Mouse (Mus musculus) hindbrain, embryonic 16.5 days (tissue): Measurements from ENCODE around the gene Tmcc1. TPM values are rescaled to one million over a fixed set of nuclear protein-coding genes. Genes with fewer than 3 reads are reported as not detected.

Experiments
- ATAC-seq: fragments of 200-750 bp; cut with Nextera tagmentation; 2 replicates; pipeline ENCODE4 v1.8.0; 2017; ENCODE audit warnings: moderate TSS enrichment, moderate library complexity
- H3K27ac ChIP-seq: fragments of 300-500 bp; sonication (generic); 2 replicates; pipeline ENCODE4 v1.5.1; 2014; ENCODE audit warnings: low read depth, mild to moderate bottlenecking, control low read depth, low read length, moderate library complexity
- H3K27me3 ChIP-seq: fragments of 300-500 bp; sonication (generic); replicated peaks from 2 replicates; pipeline ENCODE4 v1.6.1; 2014; ENCODE audit warnings: low read length; ENCODE audit not compliant: control insufficient read depth, insufficient read depth
- H3K36me3 ChIP-seq: fragments of 300-500 bp; sonication (generic); 2 replicates; pipeline ENCODE4 v1.6.1; 2014; ENCODE audit warnings: mild to moderate bottlenecking, low read length, moderate library complexity, mixed read lengths; ENCODE audit not compliant: control insufficient read depth, insufficient read depth
- H3K4me1 ChIP-seq: fragments of 300-500 bp; sonication (generic); 2 replicates; pipeline ENCODE4 v1.6.1; 2014; ENCODE audit warnings: low read depth, low read length; ENCODE audit not compliant: control insufficient read depth, insufficient read depth
- H3K4me2 ChIP-seq: fragments of 300-500 bp; sonication (generic); 2 replicates; pipeline ENCODE4 v1.6.1; 2014; ENCODE audit warnings: mild to moderate bottlenecking, low read length, control low read depth, moderate library complexity
- H3K4me3 ChIP-seq: fragments of 300-500 bp; sonication (generic); 2 replicates; pipeline ENCODE4 v1.5.1; 2014; ENCODE audit warnings: mild to moderate bottlenecking, low read length, control low read depth, moderate library complexity
- H3K9ac ChIP-seq: fragments of 300-500 bp; sonication (generic); 2 replicates; pipeline ENCODE4 v1.6.1; 2014; ENCODE audit warnings: low read depth, mild to moderate bottlenecking, control low read depth, low read length, moderate library complexity
- H3K9me3 ChIP-seq: fragments of 300-500 bp; sonication (generic); 2 replicates; pipeline ENCODE4 v1.6.1; 2014; ENCODE audit warnings: mild to moderate bottlenecking, low read length, moderate library complexity; ENCODE audit not compliant: control insufficient read depth
- WGBS: fragments of 180-500 bp; shearing (Covaris S2); extraction: QIAGEN DNeasy Blood & Tissue Kit; methylation state at CpG from one replicate; pipeline ENCODE4 v1.1.7; 2014; 5-methylcytosine and 5-hydroxymethylcytosine counted together
- polyA plus RNA-seq: library from polyadenylated mRNA; unstranded; fragments of >200 nt; fragmentation: Nextera tagmentation; extraction: Ambion mirVana; gene quantifications from 2 replicates; pipeline ENCODE4 v1.2.1, GENCODE M21; 2015

Gene Tmcc1
- polyA plus RNA-seq, 1 experiment from 2014 or later, result 23.4 TPM

DNA sequence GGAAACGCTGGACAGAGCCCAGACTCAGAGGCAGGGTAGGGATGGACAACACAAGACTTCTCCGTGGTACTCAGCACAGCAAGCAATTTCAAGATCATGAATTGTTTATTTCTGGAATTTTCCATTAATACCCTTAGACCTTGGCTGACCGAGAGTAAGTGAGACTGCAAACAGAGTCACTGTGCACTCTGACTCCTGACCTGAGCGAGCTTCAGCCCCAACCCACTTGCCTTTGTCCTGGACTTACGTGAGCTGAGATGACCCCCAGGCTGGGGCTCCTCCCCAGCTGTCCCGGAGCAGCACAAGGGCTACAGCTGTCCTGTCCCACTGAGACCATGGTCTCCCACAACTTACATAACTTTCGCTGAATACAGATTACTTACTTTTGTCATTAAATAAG is 210.4 kb downstream of the Tmcc1 start:
- H3K4me1 ChIP-seq, result peaks cover 21% of the 10 kb centered on the region
- WGBS, result 68% methylated on average over 7 of the region's 7 CpGs
- no peak overlapping the region for H3K4me3 ChIP-seq
- H3K27me3 ChIP-seq, result no peaks in the 10 kb centered on the region
- no peaks in the 10 kb centered on the region for H3K36me3 ChIP-seq
- no peak overlapping the region for H3K9ac ChIP-seq
- no peak for ATAC-seq
- H3K9me3 ChIP-seq, result no peaks in the 10 kb centered on the region
- H3K27ac ChIP-seq, result no peak overlapping the region
- H3K4me2 ChIP-seq, result no peak overlapping the region

DNA sequence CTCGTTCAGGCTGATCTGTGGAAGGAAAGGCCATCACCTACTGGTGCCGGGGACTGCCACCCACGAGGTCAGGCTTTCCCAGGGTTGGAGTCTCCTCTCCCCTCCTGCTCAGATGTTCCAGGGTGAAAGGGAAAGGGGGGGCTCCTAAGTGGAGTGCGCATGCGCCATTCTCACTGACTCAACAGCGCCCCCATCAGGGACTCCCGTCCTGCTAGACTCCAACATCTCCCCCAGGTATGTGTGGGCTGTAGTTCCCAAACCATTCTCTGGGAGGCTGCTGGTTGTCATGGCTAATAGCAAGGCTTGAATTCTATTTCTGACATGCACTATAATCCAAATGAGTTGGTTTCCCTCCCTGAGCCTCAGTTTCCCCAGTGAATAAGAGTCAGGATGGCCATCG is 214.7 kb downstream of the Tmcc1 start:
- Histone ChIP-seq H3K27ac (no peak overlapping the region), H3K9me3 (no peaks in the 10 kb centered on the region), H3K4me1 (peaks cover 6% of the 10 kb centered on the region; the same call in 1 of the 2 replicates), H3K9ac (no peak overlapping the region), H3K27me3 (no peaks in the 10 kb centered on the region), H3K4me3 (no peak overlapping the region), H3K4me2 (no peak overlapping the region), H3K36me3 (no peaks in the 10 kb centered on the region)
- WGBS, result 71% methylated on average over 8 of the region's 8 CpGs
- ATAC-seq, result no peak

GRCm38 (mm10) chr6:115977810-115978209 is 215.5 kb downstream of the Tmcc1 start:
- Histone ChIP-seq H3K9ac (no peak overlapping the region), H3K36me3 (no peaks in the 10 kb centered on the region), H3K4me1 (peaks cover 7% of the 10 kb centered on the region; the same call in 1 of the 2 replicates), H3K27me3 (no peaks in the 10 kb centered on the region), H3K4me2 (no peak overlapping the region), H3K9me3 (no peaks in the 10 kb centered on the region), H3K4me3 (no peak overlapping the region), H3K27ac (no peak overlapping the region)
- 81% methylated on average over 15 of the region's 15 CpGs for WGBS
- ATAC-seq, result no peak

- H3K27me3 ChIP-seq, result no peaks in the 10 kb centered on the region
- H3K27ac ChIP-seq, result no peak overlapping the region
- no peak overlapping the region for H3K4me3 ChIP-seq
- H3K4me1 ChIP-seq, result peaks cover 14% of the 10 kb centered on the region; the same call in 1 of the 2 replicates
- no peaks in the 10 kb centered on the region for H3K36me3 ChIP-seq
- H3K4me2 ChIP-seq, result no peak overlapping the region
- WGBS, result 86% methylated on average over 8 of the region's 8 CpGs
- no peak for ATAC-seq
- no peak overlapping the region for H3K9ac ChIP-seq
- H3K9me3 ChIP-seq, result no peaks in the 10 kb centered on the region
These were observed 217.7 kb downstream of the Tmcc1 start for GRCm38 (mm10) chr6:115975606-115976005.

GRCm38 (mm10) chr6:115973881-115974662 is 219.2 kb downstream of the Tmcc1 start:
- H3K4me3 ChIP-seq, result no peak overlapping the region
- WGBS, result 53% methylated on average over 16 of the region's 16 CpGs
- peaks cover 14% of the 10 kb centered on the region; the same call in 1 of the 2 replicates for H3K4me1 ChIP-seq
- no peak overlapping the region for H3K4me2 ChIP-seq
- no peaks in the 10 kb centered on the region for H3K9me3 ChIP-seq
- H3K27me3 ChIP-seq, result no peaks in the 10 kb centered on the region
- peak; percentile 43 for ATAC-seq
- no peak overlapping the region for H3K9ac ChIP-seq
- peak overlapping the region; percentile 14; the same call in 1 of the 2 replicates for H3K27ac ChIP-seq
- H3K36me3 ChIP-seq, result no peaks in the 10 kb centered on the region

DNA sequence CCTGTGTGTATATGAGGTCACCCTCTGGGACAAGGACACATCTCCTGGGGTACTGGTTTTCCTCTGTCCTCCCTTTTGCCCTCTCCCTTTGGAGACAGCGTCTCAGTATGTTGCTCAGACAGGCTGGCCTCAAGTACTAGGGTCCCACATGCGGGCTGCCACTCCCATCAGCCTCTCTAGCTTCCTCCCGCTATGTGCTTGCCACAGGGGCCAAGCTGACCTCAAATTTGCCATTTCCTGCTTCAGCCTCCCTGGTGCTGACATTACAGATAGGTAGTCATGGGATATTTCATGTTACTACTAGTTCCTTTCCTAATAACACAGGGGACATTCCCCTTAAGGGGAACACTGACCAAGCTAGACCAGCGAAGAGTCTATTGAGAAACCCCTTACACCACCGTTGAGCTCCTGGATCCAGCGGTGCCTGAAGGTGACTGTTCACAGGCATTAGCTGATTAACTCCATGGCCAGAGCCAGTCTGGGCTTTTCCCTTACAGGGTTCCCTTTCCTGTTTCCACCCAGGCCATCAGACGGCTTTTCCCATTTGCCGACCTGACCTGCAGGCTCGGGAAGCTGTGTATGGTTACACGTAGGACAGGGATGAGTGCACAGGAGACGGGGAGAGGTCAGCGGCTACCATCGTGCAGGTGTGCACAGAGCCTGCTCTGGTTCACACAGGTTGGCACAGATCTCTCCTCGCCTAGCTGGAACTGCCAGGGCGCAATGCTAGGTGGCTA is 220.0 kb downstream of the Tmcc1 start:
- 87% methylated on average over 15 of the region's 15 CpGs for WGBS
- no peak for ATAC-seq

GRCm38 (mm10) chr6:115972083-115972764 is 221.1 kb downstream of the Tmcc1 start:
- Histone ChIP-seq H3K36me3 (no peaks in the 10 kb centered on the region), H3K27ac (no peak overlapping the region), H3K4me3 (no peak overlapping the region), H3K9me3 (no peaks in the 10 kb centered on the region), H3K9ac (no peak overlapping the region), H3K4me2 (no peak overlapping the region), H3K4me1 (peaks cover 14% of the 10 kb centered on the region; the same call in 1 of the 2 replicates), H3K27me3 (no peaks in the 10 kb centered on the region)
- 75% methylated on average over 7 of the region's 7 CpGs for WGBS
- peak; percentile 12; the same call in 1 of the 2 replicates for ATAC-seq

More for the DNA sequence above, 220.0 kb downstream of the Tmcc1 start:
- no peaks in the 10 kb centered on the region for H3K27me3 ChIP-seq
- no peak overlapping the region for H3K4me3 ChIP-seq
- H3K36me3 ChIP-seq, result no peaks in the 10 kb centered on the region
- no peak overlapping the region for H3K9ac ChIP-seq
- peaks cover 14% of the 10 kb centered on the region; the same call in 1 of the 2 replicates for H3K4me1 ChIP-seq
- H3K27ac ChIP-seq, result no peak overlapping the region
- no peak overlapping the region for H3K4me2 ChIP-seq
- no peaks in the 10 kb centered on the region for H3K9me3 ChIP-seq

DNA sequence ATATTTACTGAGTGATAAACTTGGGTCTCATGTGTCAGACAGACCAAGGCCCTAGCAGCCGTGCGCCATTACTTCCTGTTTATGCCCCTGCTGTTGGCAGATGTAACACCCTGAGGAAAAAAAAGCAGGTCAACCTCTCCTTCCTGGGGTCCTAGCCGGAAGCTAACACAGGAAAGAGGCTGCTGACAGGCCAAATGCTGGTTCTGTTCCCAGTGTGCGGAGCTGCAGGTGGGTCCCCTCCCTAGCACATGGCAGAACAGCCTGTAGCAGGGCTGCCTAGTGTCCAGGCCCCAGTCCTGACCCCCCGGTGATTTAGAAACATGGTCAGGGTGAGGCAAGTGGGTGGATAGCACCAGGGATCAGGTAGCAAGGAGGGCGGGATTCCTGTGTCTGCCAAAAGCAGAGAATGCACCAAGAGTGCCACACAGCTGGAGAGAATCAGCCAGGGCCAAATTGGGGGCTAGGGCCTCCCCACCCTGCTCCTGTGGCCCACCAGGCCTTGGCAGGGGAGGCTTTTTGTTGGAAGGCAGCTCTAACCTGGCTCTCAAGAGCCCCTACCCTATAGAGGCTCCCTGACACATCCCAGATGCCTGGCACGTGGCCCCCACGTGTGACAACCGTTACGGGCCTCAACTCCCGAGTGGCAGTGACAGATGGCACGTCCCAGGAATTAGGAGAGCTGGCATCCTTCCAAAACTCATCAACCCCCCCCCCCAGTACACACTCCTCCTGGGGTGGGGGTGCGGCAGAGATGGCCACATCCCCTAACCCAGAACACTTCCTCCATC is 221.8 kb downstream of the Tmcc1 start:
- WGBS, result 37% methylated on average over 13 of the region's 13 CpGs
- no peaks in the 10 kb centered on the region for H3K36me3 ChIP-seq
- no peaks in the 10 kb centered on the region for H3K27me3 ChIP-seq
- ATAC-seq, result 0 out of 2 replicates have a peak, but pooled peaks have one; percentile 22
- H3K9me3 ChIP-seq, result no peaks in the 10 kb centered on the region
- no peak overlapping the region for H3K9ac ChIP-seq
- H3K4me1 ChIP-seq, result peaks cover 14% of the 10 kb centered on the region; the same call in 1 of the 2 replicates
- no peak overlapping the region for H3K4me3 ChIP-seq
- no peak overlapping the region for H3K27ac ChIP-seq
- H3K4me2 ChIP-seq, result no peak overlapping the region
